Mouse (Mus musculus): ENCODE measurements around the gene Efnb2. TPM values are rescaled to one million over a fixed set of nuclear protein-coding genes. Genes with fewer than 3 reads are reported as not detected.

Efnb2 gene
- polyA plus RNA-seq, 1 experiment from 2014 or later, result 25.4 TPM

GRCm38 (mm10) chr8:8678236-8678635 lies 17.2 kb upstream of the Efnb2 start:
- H3K36me3 ChIP-seq, result peaks cover 71% of the 10 kb centered on the region
- 89% methylated on average over 3 of the region's 3 CpGs for WGBS
- no peak for ATAC-seq (ENCODE audit: insufficient number of reproducible peaks, low FRiP score)

GRCm38 (mm10) chr8:8674864-8675263 lies 13.8 kb upstream of the Efnb2 start:
- Histone ChIP-seq H3K36me3 (peaks cover 61% of the 10 kb centered on the region), H3K9me3 (replicated peaks) (no peaks in the 10 kb centered on the region), H3K9ac (no peak overlapping the region), H3K4me2 (no peak overlapping the region), H3K4me3 (no peak overlapping the region), H3K4me1 (replicated peaks) (peaks cover 11% of the 10 kb centered on the region), H3K27ac (ENCODE audit: poor library complexity, severe bottlenecking) (no peak overlapping the region), H3K27me3 (replicated peaks) (no peaks in the 10 kb centered on the region)
- WGBS, result 83% methylated on average over 5 of the region's 5 CpGs
- ATAC-seq (ENCODE audit: insufficient number of reproducible peaks, low FRiP score), result no peak

More at GRCm38 (mm10) chr8:8678236-8678635, 17.2 kb upstream of the Efnb2 start:
- Histone ChIP-seq H3K27me3 (replicated peaks) (no peaks in the 10 kb centered on the region), H3K9ac (no peak overlapping the region), H3K9me3 (replicated peaks) (no peaks in the 10 kb centered on the region), H3K4me2 (no peak overlapping the region), H3K4me1 (replicated peaks) (peaks cover 13% of the 10 kb centered on the region), H3K4me3 (no peak overlapping the region), H3K27ac (ENCODE audit: poor library complexity, severe bottlenecking) (no peak overlapping the region)

GRCm38 (mm10) chr8:8661759-8662138 lies 707 bp upstream of the Efnb2 start:
- peak; percentile 12; the same call in 1 of the 2 replicates for ATAC-seq (ENCODE audit: insufficient number of reproducible peaks, low FRiP score)
- H3K4me3 ChIP-seq, result peak overlapping the region; percentile 91
- 1% methylated on average over 23 of the region's 23 CpGs for WGBS

GRCm38 (mm10) chr8:8660307-8661098 lies 539 bp downstream of the Efnb2 start:
- ATAC-seq (ENCODE audit: insufficient number of reproducible peaks, low FRiP score), result peak; percentile 56
- Histone ChIP-seq H3K36me3 (peaks cover 8% of the 10 kb centered on the region; the same call in 1 of the 2 replicates), H3K27me3 (replicated peaks) (no peaks in the 10 kb centered on the region), H3K4me2 (peak overlapping the region; percentile 88), H3K9ac (peak overlapping the region; percentile 96), H3K4me1 (replicated peaks) (peaks cover 31% of the 10 kb centered on the region), H3K27ac (ENCODE audit: poor library complexity, severe bottlenecking) (peak overlapping the region; percentile 76), H3K9me3 (replicated peaks) (no peaks in the 10 kb centered on the region), H3K4me3 (peak overlapping the region; percentile 91)
- 3% methylated on average over 88 of the region's 88 CpGs for WGBS

More at GRCm38 (mm10) chr8:8661759-8662138, 707 bp upstream of the Efnb2 start:
- H3K27ac ChIP-seq (ENCODE audit: poor library complexity, severe bottlenecking), result peak overlapping the region; percentile 80
- peaks cover 29% of the 10 kb centered on the region for H3K4me1 ChIP-seq (replicated peaks)
- peak overlapping the region; percentile 82 for H3K9ac ChIP-seq
- H3K9me3 ChIP-seq (replicated peaks), result no peaks in the 10 kb centered on the region
- peak overlapping the region; percentile 88 for H3K4me2 ChIP-seq
- H3K36me3 ChIP-seq, result peaks cover 14% of the 10 kb centered on the region
- H3K27me3 ChIP-seq (replicated peaks), result no peaks in the 10 kb centered on the region

GRCm38 (mm10) chr8:8659503-8660306 lies 1.3 kb downstream of the Efnb2 start:
- no peak for ATAC-seq (ENCODE audit: insufficient number of reproducible peaks, low FRiP score)
- H3K4me2 ChIP-seq, result peak overlapping the region; percentile 88
- 0% methylated on average over 53 of the region's 53 CpGs for WGBS
- H3K27me3 ChIP-seq (replicated peaks), result no peaks in the 10 kb centered on the region
- H3K9me3 ChIP-seq (replicated peaks), result no peaks in the 10 kb centered on the region
- peak overlapping the region; percentile 91 for H3K4me3 ChIP-seq
- H3K27ac ChIP-seq (ENCODE audit: poor library complexity, severe bottlenecking), result peak overlapping the region; percentile 76
- H3K36me3 ChIP-seq, result peaks cover 6% of the 10 kb centered on the region; the same call in 1 of the 2 replicates
- peak overlapping the region; percentile 96 for H3K9ac ChIP-seq
- H3K4me1 ChIP-seq (replicated peaks), result peaks cover 35% of the 10 kb centered on the region

- no peaks in the 10 kb centered on the region for H3K9me3 ChIP-seq (replicated peaks)
Observed at GRCm38 (mm10) chr8:8658426-8659224, 2.4 kb downstream of the Efnb2 start.

GRCm38 (mm10) chr8:8657692-8658355 lies 3.2 kb downstream of the Efnb2 start:
- Histone ChIP-seq H3K9ac (peak overlapping the region; percentile 67), H3K27ac (ENCODE audit: poor library complexity, severe bottlenecking) (peak overlapping the region; percentile 56; the same call in 1 of the 2 replicates), H3K4me3 (peak overlapping the region; percentile 91), H3K4me1 (replicated peaks) (peaks cover 44% of the 10 kb centered on the region), H3K9me3 (replicated peaks) (no peaks in the 10 kb centered on the region), H3K36me3 (no peaks in the 10 kb centered on the region), H3K4me2 (peak overlapping the region; percentile 88), H3K27me3 (replicated peaks) (no peaks in the 10 kb centered on the region)
- WGBS, result 37% methylated on average over 5 of the region's 5 CpGs
- no peak for ATAC-seq (ENCODE audit: insufficient number of reproducible peaks, low FRiP score)

More at GRCm38 (mm10) chr8:8658426-8659224, 2.4 kb downstream of the Efnb2 start:
- H3K4me2 ChIP-seq, result peak overlapping the region; percentile 88
- H3K27ac ChIP-seq (ENCODE audit: poor library complexity, severe bottlenecking), result peak overlapping the region; percentile 56; the same call in 1 of the 2 replicates
- no peaks in the 10 kb centered on the region for H3K36me3 ChIP-seq
- H3K4me3 ChIP-seq, result peak overlapping the region; percentile 91
- ATAC-seq (ENCODE audit: insufficient number of reproducible peaks, low FRiP score), result peak; percentile 58
- peaks cover 41% of the 10 kb centered on the region for H3K4me1 ChIP-seq (replicated peaks)
- WGBS, result 5% methylated on average over 19 of the region's 19 CpGs
- no peaks in the 10 kb centered on the region for H3K27me3 ChIP-seq (replicated peaks)
- peak overlapping the region; percentile 96 for H3K9ac ChIP-seq

- 10% methylated on average over 14 of the region's 14 CpGs for WGBS
Observed at GRCm38 (mm10) chr8:8656578-8657441, 4.2 kb downstream of the Efnb2 start.

GRCm38 (mm10) chr8:8655346-8656340 lies 5.4 kb downstream of the Efnb2 start:
- Histone ChIP-seq H3K9me3 (replicated peaks) (no peaks in the 10 kb centered on the region), H3K4me3 (peak overlapping the region; percentile 30), H3K9ac (peak overlapping the region; percentile 57), H3K36me3 (no peaks in the 10 kb centered on the region), H3K27ac (ENCODE audit: poor library complexity, severe bottlenecking) (no peak overlapping the region), H3K4me2 (peak overlapping the region; percentile 67), H3K27me3 (replicated peaks) (no peaks in the 10 kb centered on the region), H3K4me1 (replicated peaks) (peaks cover 54% of the 10 kb centered on the region)
- ATAC-seq (ENCODE audit: insufficient number of reproducible peaks, low FRiP score), result no peak
- 31% methylated on average over 24 of the region's 24 CpGs for whole genome bisulfite sequencing

More at GRCm38 (mm10) chr8:8656578-8657441, 4.2 kb downstream of the Efnb2 start:
- ATAC-seq (ENCODE audit: insufficient number of reproducible peaks, low FRiP score), result no peak
- peak overlapping the region; percentile 36; the same call in 1 of the 2 replicates for H3K9ac ChIP-seq
- H3K36me3 ChIP-seq, result no peaks in the 10 kb centered on the region
- peak overlapping the region; percentile 67 for H3K4me2 ChIP-seq
- H3K9me3 ChIP-seq (replicated peaks), result no peaks in the 10 kb centered on the region
- no peaks in the 10 kb centered on the region for H3K27me3 ChIP-seq (replicated peaks)
- H3K4me1 ChIP-seq (replicated peaks), result peaks cover 47% of the 10 kb centered on the region
- peak overlapping the region; percentile 26; the same call in 1 of the 2 replicates for H3K27ac ChIP-seq (ENCODE audit: poor library complexity, severe bottlenecking)
- peak overlapping the region; percentile 30 for H3K4me3 ChIP-seq

Measured in heart, embryonic 12.5 days (tissue).